Mouse (Mus musculus) left cerebral cortex, postnatal 10 days (tissue): ENCODE measurements around the gene Tspan14. TPM values are rescaled to one million over a fixed set of nuclear protein-coding genes. Genes with fewer than 3 reads are reported as not detected.

Experiments
- DNase-seq, 2 experiments: peaks; one replicate each; pipeline ENCODE4 v3.0.0; 2021 to 2022; ENCODE audit warnings: low spot score in 2 of 2, mixed read lengths in 1 of 2; ENCODE audit errors: extremely low spot score in 1 of 2
- intact Hi-C: fragments of 180-260 bp; cut with DNase I; formaldehyde crosslinking; loops from one replicate; pipeline ENCODE4 v1.15.1; 2025
- total RNA-seq, 2 experiments: library from RNA; stranded (reverse); gene quantifications; 2 replicates each; pipeline ENCODE4 v1.2.3; 2021

The Tspan14 gene
- 10 to 100 TPM; 63.3 to 64.5 TPM for total RNA-seq

DNA sequence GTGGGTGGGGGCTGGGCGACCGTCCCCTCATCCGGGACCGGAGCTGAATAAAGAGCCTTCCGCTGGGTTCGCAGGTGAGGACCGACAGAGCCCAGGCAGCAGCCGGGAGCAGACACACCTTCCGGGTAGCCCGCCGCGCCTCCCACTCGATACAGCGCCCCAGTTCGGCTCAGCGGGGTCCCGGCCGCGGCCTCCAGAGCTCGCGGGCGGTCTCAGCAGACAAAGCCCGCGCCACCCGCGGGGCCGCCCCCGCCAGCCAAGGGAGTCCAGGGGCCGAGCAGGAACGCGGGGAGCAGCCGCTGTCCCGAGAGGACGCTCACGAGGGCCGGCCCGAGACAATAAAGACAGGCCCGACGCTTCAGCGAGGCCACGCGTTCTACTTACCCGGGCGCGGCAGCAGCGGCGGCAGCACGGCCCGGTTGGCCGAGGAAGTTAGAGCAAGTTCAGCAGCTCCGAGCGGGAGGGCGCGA, at the start of gene Tspan14:
Gene Tspan14, minus strand, starts transcription at position 416 of the 470 bp plus-strand sequence.
- no peak for DNase-seq
- intact Hi-C loops: no loop called here

DNA sequence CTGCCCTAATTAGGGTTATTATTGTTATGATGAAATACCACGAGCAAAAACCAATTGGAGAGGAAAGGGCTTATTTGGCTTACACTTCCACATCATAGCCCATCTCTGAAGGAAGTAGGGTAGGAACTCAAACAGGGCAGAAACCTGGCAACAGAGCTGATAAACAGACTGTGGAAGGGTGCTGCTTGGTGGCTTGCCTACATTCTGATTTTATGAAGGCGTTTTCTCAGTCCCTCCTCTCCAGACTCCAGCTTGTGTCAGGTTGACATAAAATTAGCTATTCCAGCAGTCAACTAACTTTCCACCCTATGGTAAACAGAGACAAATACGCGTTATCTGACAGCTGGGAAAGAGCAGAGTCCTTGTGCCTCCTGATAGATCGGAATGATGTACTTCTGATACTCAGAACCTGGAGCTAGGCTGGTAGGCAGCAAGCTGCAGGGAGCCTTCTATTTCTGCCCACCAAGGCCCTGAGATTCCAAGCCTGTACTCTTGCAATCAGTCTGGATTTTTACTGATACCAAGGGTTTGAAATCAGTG, 48.2 kb upstream of the Tspan14 start:
- no peak for DNase-seq
- intact Hi-C loops: no loop called here

DNA sequence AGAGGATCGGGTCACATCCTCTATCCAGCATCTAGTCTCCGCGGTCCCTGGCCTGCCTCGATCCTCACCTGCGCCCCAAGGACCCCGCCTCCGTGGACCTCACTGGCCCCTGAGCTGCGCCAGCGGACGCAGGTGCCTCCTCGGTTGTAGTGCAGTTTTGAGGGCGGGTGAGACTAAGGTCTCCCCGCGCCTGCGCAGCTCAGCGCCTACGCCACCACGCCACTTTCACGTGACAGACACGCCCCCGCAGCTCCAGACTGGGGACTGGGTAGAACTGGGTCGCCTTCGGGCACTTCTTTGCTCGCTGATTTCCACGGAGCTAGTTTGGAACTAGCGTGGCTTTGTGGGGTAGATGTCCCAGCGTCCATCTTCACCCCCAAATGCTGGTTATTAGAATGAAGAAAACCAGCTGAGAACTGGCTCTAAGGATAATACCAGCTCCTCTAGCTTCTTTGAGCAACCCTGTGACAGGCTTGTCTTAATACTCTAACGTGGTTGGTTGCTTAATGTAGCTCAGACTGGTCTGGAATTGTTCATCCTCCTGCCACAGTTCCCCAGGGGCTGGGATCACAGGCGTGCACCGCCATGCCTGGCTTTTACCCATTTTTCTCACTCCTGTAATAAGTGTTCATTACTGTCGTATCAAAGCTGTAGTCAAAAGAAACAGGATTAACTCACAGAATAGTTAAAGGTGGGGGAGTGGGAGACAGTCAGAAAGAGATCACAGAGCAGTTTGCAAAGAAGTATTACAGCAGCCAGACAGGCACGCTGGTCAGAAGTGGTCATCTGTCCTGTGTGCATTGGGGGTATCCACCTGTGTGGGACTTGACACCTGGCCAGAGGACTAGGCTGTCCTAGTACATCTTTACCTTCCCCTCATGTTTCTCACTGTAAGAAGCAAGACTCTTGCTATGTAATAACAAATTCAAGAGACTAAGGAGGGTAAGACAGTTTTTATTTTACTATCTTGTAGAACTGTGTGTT, 47.3 kb upstream of the Tspan14 start, which contains the start of gene Fam213a:
Gene Fam213a, minus strand, starts transcription at position 159 of the 984 bp plus-strand sequence.
- intact Hi-C loops: no loop called here
- peak; percentile 88 to 95 for DNase-seq

- DNase-seq: no peak
- intact Hi-C loops: no loop called here
Observed at GRCm38 (mm10) chr14:41013143-41013542, 46.5 kb upstream of the Tspan14 start.

DNA sequence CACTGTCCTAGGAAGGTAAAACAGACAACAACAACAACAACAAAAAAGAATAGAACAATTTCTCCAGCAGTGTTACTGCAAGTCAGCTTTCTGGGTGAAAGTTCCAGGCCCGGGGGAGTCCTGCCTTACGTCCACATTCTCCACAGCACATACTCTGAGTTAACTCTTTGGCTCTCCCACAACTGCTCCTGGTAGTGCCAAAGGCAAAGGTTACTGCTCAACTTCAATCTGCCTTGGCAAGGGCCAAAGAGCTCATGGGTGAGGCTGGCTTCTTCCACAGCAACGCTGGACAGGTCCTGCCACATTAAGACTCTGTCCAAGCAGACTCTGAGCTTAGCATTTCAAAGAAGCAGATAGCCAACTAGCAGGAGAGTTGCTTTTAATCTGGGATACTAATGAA, 45.3 kb upstream of the Tspan14 start:
- intact Hi-C loops: no loop called here
- no peak for DNase-seq

DNA sequence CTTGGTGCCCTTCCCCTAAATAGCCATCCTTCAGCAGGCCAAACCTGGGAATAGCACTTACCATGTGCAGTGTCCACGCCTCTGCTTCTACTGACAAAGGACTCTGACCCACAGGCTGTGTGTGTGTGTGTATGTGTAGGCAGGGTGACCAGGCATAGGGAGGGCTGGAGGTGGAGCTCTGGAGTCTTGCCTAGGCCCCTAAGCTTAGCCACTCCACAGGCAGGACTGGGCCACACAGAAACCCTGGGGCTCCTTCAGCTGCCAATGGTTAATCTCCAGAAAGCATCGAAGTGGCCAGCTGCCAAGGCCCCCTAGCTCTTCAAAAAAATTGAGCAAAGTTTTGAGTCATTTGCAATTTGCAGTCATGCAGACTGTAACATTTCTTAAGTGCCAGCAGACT, 41.5 kb upstream of the Tspan14 start:
- DNase-seq: peak in 1 of 2 experiments; percentile 28
- intact Hi-C loops: no loop called here

- intact Hi-C loops: no loop called here
- DNase-seq: no peak
Observed at GRCm38 (mm10) chr14:41007641-41008040, 41.0 kb upstream of the Tspan14 start.

DNA sequence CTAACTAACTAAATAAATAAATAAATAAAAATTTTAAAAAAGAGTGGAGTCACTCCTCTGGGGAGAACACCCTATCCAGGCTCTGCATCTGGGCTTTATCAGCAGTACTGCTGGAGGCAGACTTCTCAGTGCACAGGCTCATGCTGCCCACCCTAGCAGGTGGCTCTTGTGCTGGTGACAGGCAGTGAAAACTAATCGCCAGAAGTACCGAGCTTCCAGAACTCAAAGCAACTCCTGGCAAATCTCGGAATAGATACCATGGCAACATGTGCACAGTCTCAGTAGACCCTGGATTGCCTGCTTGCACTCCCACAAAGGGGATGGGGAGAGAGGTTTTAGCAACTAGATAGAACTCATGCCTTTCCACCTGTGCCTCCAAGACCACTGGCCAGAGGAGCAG, 40.3 kb upstream of the Tspan14 start:
- DNase-seq: no peak
- intact Hi-C loops: no loop called here

DNA sequence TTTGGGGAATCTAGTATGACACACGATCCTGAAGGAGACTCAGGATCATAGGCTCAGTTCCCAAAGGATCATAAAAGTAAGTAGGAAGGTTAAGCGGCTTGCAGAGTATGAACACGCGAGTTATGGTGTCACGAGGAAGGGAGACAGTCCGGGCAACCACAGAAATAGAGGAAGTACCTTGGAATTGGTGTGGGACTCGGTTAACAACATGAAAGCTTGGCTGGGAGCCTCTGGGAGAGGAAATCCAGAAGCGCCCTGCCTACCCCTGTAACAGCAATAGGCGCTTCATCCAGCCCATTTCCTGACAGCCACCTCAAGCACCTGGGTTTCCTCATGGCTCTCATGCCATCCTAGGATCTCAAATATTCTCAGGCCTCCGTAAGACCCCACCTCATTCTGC, 39.7 kb upstream of the Tspan14 start:
- DNase-seq: no peak
- intact Hi-C loops: no loop called here

- intact Hi-C loops: no loop called here
- DNase-seq: no peak
Observed at GRCm38 (mm10) chr14:41005716-41006115, 39.1 kb upstream of the Tspan14 start.

DNA sequence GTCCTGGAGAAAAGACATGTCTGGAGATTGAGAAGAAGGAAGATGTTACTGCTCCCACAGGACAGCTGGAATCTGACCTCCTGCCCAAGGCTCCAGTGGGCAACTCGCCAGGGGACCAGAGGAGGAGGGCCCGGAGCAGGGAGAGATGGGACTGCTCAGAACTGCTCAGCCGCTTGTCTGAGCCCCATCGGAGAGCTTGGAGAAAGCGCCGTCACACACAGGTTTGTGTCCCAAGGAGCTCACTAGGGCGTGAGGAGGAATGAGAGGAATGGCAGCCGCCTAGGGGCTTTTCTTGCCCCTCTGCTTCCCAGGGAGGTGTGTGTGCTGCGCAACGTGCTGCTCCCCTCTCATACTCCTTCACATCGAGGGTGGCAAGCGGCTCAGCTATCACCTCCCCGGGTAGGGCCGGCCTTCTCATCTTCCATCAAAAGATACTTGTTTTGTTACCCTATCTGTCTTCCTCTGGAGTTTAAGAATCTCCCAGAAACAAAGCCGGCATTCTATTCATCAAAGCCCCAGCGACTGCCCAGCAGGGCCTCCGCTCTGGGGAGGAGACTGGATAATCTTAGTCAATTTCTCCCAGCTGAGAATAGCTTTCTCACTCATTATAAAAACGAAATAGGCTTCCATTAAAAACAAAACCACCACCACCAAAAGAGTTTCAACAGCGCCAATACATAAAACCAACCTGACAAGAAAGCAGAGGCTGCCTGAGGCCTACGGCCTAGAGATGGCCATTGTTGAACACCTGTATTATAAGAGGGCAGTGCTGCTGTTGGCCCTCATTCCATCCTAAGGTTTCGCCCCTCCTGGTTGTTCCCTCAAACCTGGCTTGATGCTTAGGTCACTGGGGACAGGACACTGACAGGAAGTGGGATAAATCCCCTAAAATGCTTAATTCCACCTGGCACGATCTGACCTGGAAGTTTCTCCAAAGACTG, 37.9 kb upstream of the Tspan14 start:
- peak in 1 of 2 experiments; percentile 82 for DNase-seq
- intact Hi-C loops: no loop called here

DNA sequence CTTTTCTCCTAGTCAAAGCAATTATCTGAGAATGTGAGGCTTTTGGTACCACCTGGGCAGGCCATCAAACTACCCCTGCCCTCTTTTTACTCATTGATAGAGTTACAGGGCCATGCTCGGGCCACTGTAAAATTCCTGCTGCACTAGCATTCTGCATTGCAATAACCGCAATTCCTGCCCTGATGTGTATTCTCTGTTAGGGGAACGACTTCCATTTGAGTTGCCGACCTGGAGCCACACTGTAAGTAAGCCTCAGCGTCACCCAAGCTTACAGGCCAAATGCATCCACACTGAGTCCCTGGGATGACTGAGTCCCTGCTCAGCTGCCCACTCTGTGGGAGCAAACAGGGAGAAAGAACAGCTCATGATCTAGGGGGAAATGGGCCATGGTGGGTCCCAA, 35.0 kb upstream of the Tspan14 start:
- DNase-seq: no peak
- intact Hi-C loops: no loop called here

- intact Hi-C loops: no loop called here
- no peak for DNase-seq
Observed at GRCm38 (mm10) chr14:41000801-41001200, 34.2 kb upstream of the Tspan14 start.

DNA sequence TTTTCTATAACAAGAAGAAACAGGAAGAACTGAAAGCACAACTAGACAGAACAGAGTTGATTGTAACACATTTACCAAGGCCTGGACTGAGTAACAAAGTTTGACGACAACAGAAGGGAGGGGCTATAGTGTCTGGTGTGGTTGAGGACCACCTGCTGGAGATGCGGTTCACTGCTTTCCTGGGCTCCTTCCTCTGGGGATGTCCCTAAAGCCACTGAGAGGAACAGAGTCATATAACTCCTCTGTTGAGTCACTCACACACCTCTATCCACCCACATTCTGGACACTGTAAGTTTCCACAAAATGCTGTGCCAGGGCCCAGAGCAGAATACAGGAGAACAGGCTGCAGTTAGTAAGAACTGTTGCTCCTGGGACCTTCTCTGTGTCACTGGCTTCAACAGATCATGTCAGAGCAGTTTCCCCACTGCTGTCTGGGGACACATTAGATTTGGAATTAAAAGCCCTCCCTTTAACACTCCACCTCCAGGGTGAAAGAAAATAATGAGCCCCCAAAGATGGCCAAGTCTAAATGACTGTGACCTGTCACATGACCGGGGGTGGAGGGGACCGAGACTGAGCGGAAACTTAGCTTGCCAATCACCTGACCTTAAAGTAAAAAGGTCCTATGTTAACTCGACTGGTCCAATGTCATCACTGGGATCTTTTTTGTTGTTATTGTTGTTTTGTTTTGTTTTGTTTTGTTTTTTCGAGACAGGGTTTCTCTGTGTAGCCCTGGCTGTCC, 33.5 kb upstream of the Tspan14 start:
- intact Hi-C loops: no loop called here

GRCm38 (mm10) chr14:40996171-40996570, 29.6 kb upstream of the Tspan14 start:
- no peak for DNase-seq
- intact Hi-C loops: no loop called here

More for the DNA sequence above, 33.5 kb upstream of the Tspan14 start:
- no peak for DNase-seq

- DNase-seq: no peak
- intact Hi-C loops: no loop called here
Observed at GRCm38 (mm10) chr14:40992464-40992863, 25.9 kb upstream of the Tspan14 start.

- intact Hi-C loops: no loop called here
- DNase-seq: no peak
Observed at GRCm38 (mm10) chr14:40988780-40989179, 22.2 kb upstream of the Tspan14 start.

DNA sequence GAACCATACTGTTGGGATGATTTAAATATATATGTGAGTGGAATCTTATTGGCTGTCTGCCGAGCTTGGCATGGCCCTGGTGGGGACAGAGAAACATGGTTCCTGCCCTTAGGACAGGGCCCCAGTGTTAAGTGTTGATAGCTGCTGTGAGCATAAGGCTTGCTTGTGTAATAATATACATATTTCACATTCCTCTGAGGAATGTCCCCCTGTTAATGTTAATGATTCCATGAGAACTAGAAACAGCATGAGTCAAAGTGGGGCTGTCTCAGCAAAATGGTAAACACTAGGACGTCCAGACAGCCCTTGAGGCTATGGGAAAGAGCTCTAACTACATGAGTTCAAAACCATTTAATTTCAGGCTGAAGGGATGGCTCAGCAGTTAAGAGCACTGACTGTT, 20.6 kb upstream of the Tspan14 start:
- intact Hi-C loops: no loop called here
- no peak for DNase-seq
